Mouse (Mus musculus) liver, postnatal 0 days (tissue): Measurements from ENCODE around the gene Fut11. TPM values are rescaled to one million over a fixed set of nuclear protein-coding genes. Genes with fewer than 3 reads are reported as not detected.

ENCODE experiments used
- ATAC-seq: fragments of 200-750 bp; cut with Nextera tagmentation; 2 replicates; pipeline ENCODE4 v1.8.0; 2017; ENCODE audit warnings: mild to moderate bottlenecking, moderate library complexity
- DNase-seq: peaks from one replicate; pipeline ENCODE4 v3.0.0-alpha.2; 2016
- H3K27ac ChIP-seq: fragments of 300-500 bp; sonication (generic); 2 replicates; pipeline ENCODE4 v1.5.1; 2014; ENCODE audit warnings: antibody characterized with exemption, moderate library complexity, mild to moderate bottlenecking, low read depth
- H3K27me3 ChIP-seq: fragments of 300-500 bp; sonication (generic); 2 replicates; pipeline ENCODE4 v1.6.1; 2014; ENCODE audit warnings: low read length, control low read depth, mixed read lengths; ENCODE audit not compliant: insufficient read depth
- H3K36me3 ChIP-seq: fragments of 300-500 bp; sonication (generic); replicated peaks from 2 replicates; pipeline ENCODE4 v1.6.1; 2014; ENCODE audit warnings: mild to moderate bottlenecking, control low read depth, low read length, moderate library complexity, mixed read lengths; ENCODE audit not compliant: insufficient read depth
- H3K4me1 ChIP-seq: fragments of 300-500 bp; sonication (generic); 2 replicates; pipeline ENCODE4 v1.6.1; 2014; ENCODE audit warnings: antibody characterized with exemption, mild to moderate bottlenecking, control low read depth; ENCODE audit not compliant: insufficient read depth
- H3K4me2 ChIP-seq: fragments of 300-500 bp; sonication (generic); 2 replicates; pipeline ENCODE4 v1.6.1; 2014; ENCODE audit warnings: low read depth, mild to moderate bottlenecking, low read length, moderate library complexity, mixed read lengths
- H3K4me3 ChIP-seq: fragments of 300-500 bp; sonication (generic); 2 replicates; pipeline ENCODE4 v1.5.1; 2014; ENCODE audit warnings: low read depth, low read length
- H3K9ac ChIP-seq: fragments of 300-500 bp; sonication (generic); replicated peaks from 2 replicates; pipeline ENCODE4 v1.6.1; 2014; ENCODE audit warnings: mild to moderate bottlenecking, moderate library complexity
- H3K9me3 ChIP-seq: fragments of 300-500 bp; sonication (generic); 2 replicates; pipeline ENCODE4 v1.6.1; 2016; ENCODE audit warnings: mild to moderate bottlenecking, control low read depth, low read length, mixed read lengths
- CTCF ChIP-seq: sonication (generic); IDR thresholded peaks from 2 replicates; pipeline ENCODE4 v1.5.1; 2016; ENCODE audit warnings: antibody characterized with exemption, low read depth
- EP300 ChIP-seq: IDR thresholded peaks from 2 replicates; pipeline ENCODE4 v1.6.1; 2016; ENCODE audit warnings: antibody characterized with exemption, low read depth, mild to moderate bottlenecking
- WGBS: fragments of 180-500 bp; shearing (Covaris S2); extraction: QIAGEN DNeasy Blood & Tissue Kit; methylation state at CpG from one replicate; pipeline ENCODE4 v1.1.7; 2014; ENCODE audit not compliant: insufficient replicate concordance; 5-methylcytosine and 5-hydroxymethylcytosine counted together
- polyA plus RNA-seq: library from polyadenylated mRNA; unstranded; fragments of >200 nt; fragmentation: Nextera tagmentation; extraction: Ambion mirVana; gene quantifications from 2 replicates; pipeline ENCODE4 v1.2.1, GENCODE M21; 2015

Gene Fut11
- polyA plus RNA-seq, 1 experiment from 2014 or later: 5.1 TPM

GRCm38 (mm10) chr14:20661661-20662331, 33.0 kb upstream of the Fut11 start:
- WGBS: 25% methylated on average over 19 of the region's 19 CpGs
- DNase-seq (no peak), ATAC-seq (no peak)
- H3K9ac ChIP-seq: peak overlapping the region; percentile 68
- peak overlapping the region; percentile 65 for H3K4me3 ChIP-seq
- no peak for TF ChIP-seq CTCF
- no peak for TF ChIP-seq EP300
- H3K27ac ChIP-seq: peak overlapping the region; percentile 72; the same call in 1 of the 2 replicates
- H3K4me2 ChIP-seq: peak overlapping the region; percentile 98
- no peaks in the 10 kb centered on the region for H3K36me3 ChIP-seq
- H3K4me1 ChIP-seq: peaks cover 10% of the 10 kb centered on the region
- peaks cover 31% of the 10 kb centered on the region for H3K27me3 ChIP-seq
- no peaks in the 10 kb centered on the region for H3K9me3 ChIP-seq

- TF ChIP-seq CTCF (no peak), EP300 (no peak)
- ATAC-seq: no peak
- Histone ChIP-seq H3K9ac (no peak overlapping the region), H3K36me3 (no peaks in the 10 kb centered on the region), H3K4me2 (no peak overlapping the region), H3K9me3 (no peaks in the 10 kb centered on the region), H3K4me3 (no peak overlapping the region), H3K27ac (no peak overlapping the region), H3K4me1 (peaks cover 10% of the 10 kb centered on the region), H3K27me3 (peaks cover 31% of the 10 kb centered on the region)
- 72% methylated on average over 3 of the region's 3 CpGs for WGBS
- no peak for DNase-seq
These were observed 32.0 kb upstream of the Fut11 start for GRCm38 (mm10) chr14:20662740-20663139.

GRCm38 (mm10) chr14:20663601-20664000, 31.2 kb upstream of the Fut11 start:
- ATAC-seq (no peak), DNase-seq (no peak)
- H3K27ac ChIP-seq: no peak overlapping the region
- TF ChIP-seq EP300 (no peak), CTCF (no peak)
- H3K27me3 ChIP-seq: peaks cover 31% of the 10 kb centered on the region
- no peak overlapping the region for H3K9ac ChIP-seq
- H3K9me3 ChIP-seq: no peaks in the 10 kb centered on the region
- WGBS: 66% methylated on average over 2 of the region's 2 CpGs
- no peak overlapping the region for H3K4me3 ChIP-seq
- H3K36me3 ChIP-seq: no peaks in the 10 kb centered on the region
- no peak overlapping the region for H3K4me2 ChIP-seq
- peaks cover 10% of the 10 kb centered on the region for H3K4me1 ChIP-seq

- no peaks in the 10 kb centered on the region for H3K9me3 ChIP-seq
- H3K4me2 ChIP-seq: no peak overlapping the region
- H3K27ac ChIP-seq: no peak overlapping the region
- ATAC-seq: no peak
- no peaks in the 10 kb centered on the region for H3K36me3 ChIP-seq
- H3K27me3 ChIP-seq: peaks cover 31% of the 10 kb centered on the region
- WGBS: 57% methylated on average over 3 of the region's 3 CpGs
- TF ChIP-seq EP300: no peak
- no peak for TF ChIP-seq CTCF
- H3K4me1 ChIP-seq: peaks cover 10% of the 10 kb centered on the region
- no peak for DNase-seq
- no peak overlapping the region for H3K9ac ChIP-seq
- H3K4me3 ChIP-seq: no peak overlapping the region
These were observed 30.3 kb upstream of the Fut11 start for GRCm38 (mm10) chr14:20664436-20664835.

GRCm38 (mm10) chr14:20667469-20667868, 27.3 kb upstream of the Fut11 start:
- H3K4me3 ChIP-seq: no peak overlapping the region
- no peak overlapping the region for H3K4me2 ChIP-seq
- H3K27me3 ChIP-seq: peaks cover 17% of the 10 kb centered on the region
- H3K4me1 ChIP-seq: no peaks in the 10 kb centered on the region
- TF ChIP-seq CTCF: no peak
- no peak for TF ChIP-seq EP300
- H3K9ac ChIP-seq: no peak overlapping the region
- ATAC-seq: no peak
- H3K36me3 ChIP-seq: no peaks in the 10 kb centered on the region
- no peak for DNase-seq
- 74% methylated on average over 1 of the region's 1 CpGs for WGBS
- H3K9me3 ChIP-seq: no peaks in the 10 kb centered on the region
- H3K27ac ChIP-seq: no peak overlapping the region

GRCm38 (mm10) chr14:20668154-20668810, 26.5 kb upstream of the Fut11 start, which contains the start of gene Synpo2l:
TSS of gene Synpo2l (minus strand) at chr14:20668354.
- no peak for TF ChIP-seq CTCF
- TF ChIP-seq EP300: no peak
- 65% methylated on average over 8 of the region's 8 CpGs for WGBS
- H3K27me3 ChIP-seq: peaks cover 9% of the 10 kb centered on the region; the same call in 1 of the 2 replicates
- ATAC-seq (peak; percentile 21; the same call in 1 of the 2 replicates), DNase-seq (no peak)
- H3K4me3 ChIP-seq: no peak within 1 kb of the TSS
- no peaks in the 10 kb centered on the region for H3K36me3 ChIP-seq
- no peaks in the 10 kb centered on the region for H3K9me3 ChIP-seq
- no peak within 1 kb of the TSS for H3K4me2 ChIP-seq
- no peak within 1 kb of the TSS for H3K9ac ChIP-seq
- H3K27ac ChIP-seq: no peak within 1 kb of the TSS
- peaks cover 2% of the 10 kb centered on the region; the same call in 1 of the 2 replicates for H3K4me1 ChIP-seq
